Comparison of ENCODE assay signal across 8 mouse cellular contexts in the genomic region with DNA sequence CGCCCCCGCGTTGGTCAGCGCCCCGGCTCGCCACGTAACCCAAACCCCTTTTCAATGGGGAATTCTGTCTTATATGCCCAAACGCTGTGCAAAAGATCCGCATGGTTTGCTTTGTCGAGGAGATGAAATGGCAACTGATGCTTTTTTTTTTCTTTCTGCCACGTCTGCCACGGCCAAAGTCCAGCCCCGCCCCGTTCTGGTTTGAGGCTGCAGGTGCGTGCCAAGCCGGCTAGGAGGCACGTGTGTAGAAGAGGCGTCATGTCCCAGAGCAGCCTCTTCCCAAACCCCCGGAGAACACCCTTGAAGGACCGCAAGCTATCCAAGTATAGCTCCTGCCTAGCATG. TPM values are rescaled to one million over a fixed set of nuclear protein-coding genes. Genes with fewer than 3 reads are reported as not detected.
A peak's percentile ranks its signal among the peaks of the same experiment; 100 is the strongest.
DNase-seq lines count a peak whose midpoint lies in the region; ATAC-seq lines count a peak whose summit lies in the region.

No protein-coding gene starts in this region.

- no peaks in the 10 kb centered on the region for H3K36me3 ChIP-seq in forebrain, embryonic 16.5 days (ENCODE audit: control insufficient read depth, insufficient read depth)
- H3K36me3 ChIP-seq in midbrain, embryonic 15.5 days (replicated peaks) = no peaks in the 10 kb centered on the region
- no peaks in the 10 kb centered on the region for H3K36me3 ChIP-seq in stomach, embryonic 16.5 days (ENCODE audit: control insufficient read depth, insufficient read depth, low read length)

- H3K4me2 ChIP-seq in forebrain, embryonic 16.5 days (ENCODE audit: low read length) = peak overlapping the region; percentile 86
- peak overlapping the region; percentile 80 for H3K4me2 ChIP-seq in midbrain, embryonic 15.5 days
- H3K4me2 ChIP-seq in stomach, embryonic 16.5 days (ENCODE audit: low read depth, low read length) = peak overlapping the region; percentile 98

- peaks cover 14% of the 10 kb centered on the region; the same call in 1 of the 2 replicates for H3K27me3 ChIP-seq in forebrain, embryonic 16.5 days (replicated peaks; ENCODE audit: control insufficient read depth, insufficient read depth, low read length)
- peaks cover 23% of the 10 kb centered on the region for H3K27me3 ChIP-seq in midbrain, embryonic 15.5 days (replicated peaks)
- H3K27me3 ChIP-seq in stomach, embryonic 16.5 days (ENCODE audit: control insufficient read depth, insufficient read depth, low read length) = peaks cover 28% of the 10 kb centered on the region

- H3K9me3 ChIP-seq in forebrain, embryonic 16.5 days (ENCODE audit: control insufficient read depth, low read length) = no peaks in the 10 kb centered on the region
- H3K9me3 ChIP-seq in midbrain, embryonic 15.5 days = no peaks in the 10 kb centered on the region
- H3K9me3 ChIP-seq in stomach, embryonic 16.5 days (replicated peaks; ENCODE audit: control insufficient read depth, low read length) = no peaks in the 10 kb centered on the region

- DNase-seq in cerebellum, postnatal 4 days (ENCODE audit: low spot score in 2 of 2) = no peak
- peak; percentile 69 for DNase-seq in c-Kit-positive CD71-positive TER-119-negative erythroid progenitor cells, embryonic 14.5 days (ENCODE audit: low read depth)
- DNase-seq in induced T-regulatory cell, adult 2 months (ENCODE audit: low read depth) = peak; percentile 14
- DNase-seq in liver = peak; percentile 88

- 2% methylated on average over 20 of the region's 20 CpGs for WGBS in forebrain, embryonic 16.5 days
- WGBS in midbrain, embryonic 15.5 days = 2% methylated on average over 20 of the region's 20 CpGs
- WGBS in stomach, embryonic 16.5 days = 1% methylated on average over 20 of the region's 20 CpGs

- peak overlapping the region; percentile 89 for H3K9ac ChIP-seq in forebrain, embryonic 16.5 days (replicated peaks; ENCODE audit: low read depth, low read length)
- peak overlapping the region; percentile 87 for H3K9ac ChIP-seq in midbrain, embryonic 15.5 days
- peak overlapping the region; percentile 79 for H3K9ac ChIP-seq in stomach, embryonic 16.5 days (ENCODE audit: low read length)

- peaks cover 9% of the 10 kb centered on the region for H3K4me1 ChIP-seq in forebrain, embryonic 16.5 days (replicated peaks; ENCODE audit: control insufficient read depth, insufficient read depth, low read length)
- H3K4me1 ChIP-seq in midbrain, embryonic 15.5 days = peaks cover 8% of the 10 kb centered on the region
- H3K4me1 ChIP-seq in stomach, embryonic 16.5 days (ENCODE audit: control insufficient read depth, insufficient read depth, low read length) = peaks cover 12% of the 10 kb centered on the region; the same call in 1 of the 2 replicates

- ATAC-seq in cerebellum, adult (ENCODE audit: insufficient number of reproducible peaks, low FRiP score, low TSS enrichment) = peak; percentile 42
- ATAC-seq in forebrain, embryonic 16.5 days = peak; percentile 21
- peak; percentile 61 for ATAC-seq in midbrain, embryonic 15.5 days (replicated peaks)
- ATAC-seq in stomach, embryonic 16.5 days (ENCODE audit: insufficient read depth, low FRiP score) = peak; percentile 75; the same call in 1 of the 2 replicates

- H3K4me3 ChIP-seq in forebrain, embryonic 16.5 days (replicated peaks; ENCODE audit: low read length) = peak overlapping the region; percentile 74
- peak overlapping the region; percentile 77 for H3K4me3 ChIP-seq in midbrain, embryonic 15.5 days
- H3K4me3 ChIP-seq in stomach, embryonic 16.5 days (replicated peaks; ENCODE audit: low read length) = peak overlapping the region; percentile 62

- H3K27ac ChIP-seq in forebrain, embryonic 16.5 days (ENCODE audit: low read length) = peak overlapping the region; percentile 26; the same call in 1 of the 2 replicates
- H3K27ac ChIP-seq in midbrain, embryonic 15.5 days = peak overlapping the region; percentile 66
- H3K27ac ChIP-seq in stomach, embryonic 16.5 days (ENCODE audit: low read length) = peak overlapping the region; percentile 22

RNA-seq across cellular contexts. Expression of gene Tmem56, which starts 19.7 kb away (rescaled TPM):
- 3.5 and 3.8 TPM in 2 replicates for polyA plus RNA-seq in forebrain, embryonic 16.5 days (2015; fragmentation: Nextera tagmentation; extraction: Ambion mirVana)
- polyA plus RNA-seq in midbrain, embryonic 15.5 days (2015; fragmentation: Nextera tagmentation; extraction: Ambion mirVana) = 2.2 and 3.0 TPM in 2 replicates
- 1.9 and 2.3 TPM in 2 replicates for polyA plus RNA-seq in stomach, embryonic 16.5 days (2015; fragmentation: Nextera tagmentation; extraction: Ambion mirVana)

RNA-seq across cellular contexts. Expression of gene Alg14, which starts 28.4 kb away (rescaled TPM):
- polyA plus RNA-seq in forebrain, embryonic 16.5 days (2015; fragmentation: Nextera tagmentation; extraction: Ambion mirVana) = 29.8 and 35.7 TPM in 2 replicates
- polyA plus RNA-seq in midbrain, embryonic 15.5 days (2015; fragmentation: Nextera tagmentation; extraction: Ambion mirVana) = 33.3 and 38.2 TPM in 2 replicates
- polyA plus RNA-seq in stomach, embryonic 16.5 days (2015; fragmentation: Nextera tagmentation; extraction: Ambion mirVana) = 43.2 and 45.8 TPM in 2 replicates

Comparison
In these comparisons a context has a peak if more than half of its experiments do, and no peak if none do; other contexts are left out.
1. ATAC-seq: peak in every context shown above with its lines; median percentile 75 in stomach, embryonic 16.5 days; 61 in midbrain, embryonic 15.5 days; 42 in cerebellum, adult; 21 in forebrain, embryonic 16.5 days.
2. DNase-seq: peak in c-Kit-positive CD71-positive TER-119-negative erythroid progenitor cells, embryonic 14.5 days (single experiment), induced T-regulatory cell, adult 2 months (single experiment) and liver (single experiment); none in cerebellum, postnatal 4 days (0 of 2).
3. Peak in every context shown above with its lines, with median percentiles within 50 percentile points of each other: H3K27ac ChIP-seq, H3K4me2 ChIP-seq, H3K4me3 ChIP-seq and H3K9ac ChIP-seq.